Mouse (Mus musculus) right cerebral cortex, postnatal 25 days (tissue): Measurements from ENCODE around the gene B4galnt4.
"Not testable (repeated sequence)": the region's sequence is repeated elsewhere in the genome, so short reads cannot be mapped to it uniquely, and the experiment has no call there.

Source experiments
- DNase-seq: peaks from one replicate; pipeline ENCODE4 v3.0.0; 2022

B4galnt4 gene

GRCm38 (mm10) chr7:141060426-141061242 is at the start of gene B4galnt4:
TSS of gene B4galnt4 (plus strand) at chr7:141061104.
- peak; percentile 94 for DNase-seq

DNA sequence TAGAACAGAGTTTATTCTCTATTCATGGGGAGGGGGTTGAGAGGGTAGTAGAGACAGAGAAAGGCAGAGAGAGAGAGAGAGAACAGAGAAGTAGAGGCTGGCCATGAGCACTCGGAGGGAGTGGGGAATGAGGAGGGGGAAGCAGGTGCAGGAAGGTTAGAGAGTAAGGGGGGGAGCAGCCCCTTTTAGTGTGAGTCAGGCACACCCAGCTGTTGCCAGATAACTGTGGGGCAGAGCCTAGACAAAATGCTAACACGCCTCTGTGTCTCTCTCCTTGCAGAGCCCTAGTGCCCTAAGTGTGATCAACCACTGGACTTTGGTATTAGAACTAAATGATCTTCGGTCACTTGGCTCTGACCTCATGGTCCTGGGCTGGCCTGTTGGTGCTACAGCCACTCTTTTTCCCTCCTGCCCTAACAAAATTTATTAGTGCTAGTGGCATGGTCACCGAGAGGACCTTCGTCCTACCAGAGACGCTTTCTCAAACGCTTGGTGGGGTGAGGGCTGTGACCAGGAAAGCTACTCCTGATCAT is 49.6 kb upstream of the B4galnt4 start:
- DNase-seq: no peak

- no peak for DNase-seq
These were observed 43.9 kb upstream of the B4galnt4 start for GRCm38 (mm10) chr7:141016707-141017697.

DNA sequence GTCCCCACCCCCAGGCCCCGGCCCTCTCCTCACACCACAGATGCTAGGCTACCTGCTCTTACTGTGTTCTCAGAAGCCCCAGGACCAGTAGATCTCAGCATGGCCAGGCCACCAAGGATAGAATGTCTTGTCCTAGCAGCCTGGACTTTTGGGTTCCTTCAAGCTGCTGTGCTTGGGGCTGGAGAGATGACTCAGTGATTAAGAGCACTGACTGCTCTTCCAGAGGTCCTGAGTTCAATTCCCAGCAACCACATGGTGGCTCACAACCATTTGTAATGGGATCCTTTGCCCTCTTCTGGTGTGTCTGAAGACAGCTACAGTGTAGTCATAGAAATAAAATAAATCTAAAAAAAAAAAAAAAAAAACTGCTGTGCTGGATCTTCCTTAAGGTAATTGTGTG is 43.1 kb upstream of the B4galnt4 start, which contains the start of gene Ifitm6:
Ifitm6 (minus strand) TSS at position 101 of the 400 bp plus-strand sequence.
- not testable (repeated sequence) for DNase-seq

DNA sequence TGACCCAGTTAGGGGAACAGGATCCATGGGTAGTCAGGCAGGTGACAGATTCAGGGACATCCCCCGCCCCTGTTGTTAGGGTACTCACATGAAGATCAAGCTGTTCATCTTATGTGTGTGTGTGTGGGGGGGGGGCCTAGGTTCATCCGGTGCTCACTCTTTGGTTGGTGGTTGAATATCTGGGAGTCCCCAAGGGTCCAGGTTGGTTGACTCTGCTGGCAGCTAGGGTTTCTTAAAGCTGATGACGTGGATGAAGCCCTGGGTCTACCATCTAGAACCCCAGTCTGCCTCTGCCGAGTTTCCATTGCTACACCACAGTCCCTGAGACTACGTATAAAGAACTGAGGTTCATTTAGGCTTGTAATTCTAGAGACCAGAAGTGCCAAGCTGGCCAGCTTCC is 41.9 kb upstream of the B4galnt4 start:
- DNase-seq: no peak

DNA sequence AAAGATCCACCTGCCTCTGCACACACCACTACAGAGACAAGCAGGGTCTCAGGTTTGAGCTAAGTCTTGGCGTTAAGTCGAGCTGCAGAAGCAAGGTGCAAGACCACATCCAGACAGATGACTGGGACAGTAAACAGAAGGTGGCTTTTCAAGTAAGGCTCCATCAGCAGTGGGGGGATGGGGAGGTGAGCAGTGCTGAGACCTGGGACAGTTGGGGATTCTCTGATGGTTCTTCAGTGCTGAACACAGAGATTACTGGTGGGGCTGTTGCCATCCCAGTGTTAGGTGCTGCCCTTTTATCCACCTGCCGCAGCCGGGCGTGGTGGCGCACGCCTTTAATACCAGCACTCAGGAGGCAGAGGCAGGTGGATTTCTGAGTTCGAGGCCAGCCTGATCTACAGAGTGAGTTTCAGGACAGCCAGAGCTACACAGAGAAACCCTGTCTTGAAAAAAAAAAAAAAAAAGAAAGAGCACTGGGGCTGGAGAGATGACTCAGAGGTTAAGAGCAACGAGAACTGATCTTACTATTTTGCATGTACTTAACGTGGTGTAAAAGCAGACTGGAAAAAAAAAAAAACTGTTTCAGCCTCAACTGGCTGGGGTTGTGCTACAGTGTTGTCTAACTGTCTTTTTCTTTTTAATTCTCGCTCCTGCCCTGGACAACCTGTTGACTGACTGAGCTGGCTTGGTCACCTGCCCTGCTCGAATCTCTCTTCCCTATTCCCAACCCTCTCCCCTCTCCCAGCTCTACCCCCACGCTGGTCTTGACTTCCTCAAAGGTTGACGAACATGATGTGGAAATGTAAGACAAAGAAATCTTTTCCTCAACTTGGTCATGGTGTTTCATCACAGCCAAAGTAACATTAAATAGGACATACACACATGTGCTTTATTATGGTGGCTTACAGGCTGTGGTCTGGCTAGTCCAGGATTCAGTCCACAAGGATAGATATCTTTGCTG is 39.1 kb upstream of the B4galnt4 start:
- DNase-seq: no peak

DNA sequence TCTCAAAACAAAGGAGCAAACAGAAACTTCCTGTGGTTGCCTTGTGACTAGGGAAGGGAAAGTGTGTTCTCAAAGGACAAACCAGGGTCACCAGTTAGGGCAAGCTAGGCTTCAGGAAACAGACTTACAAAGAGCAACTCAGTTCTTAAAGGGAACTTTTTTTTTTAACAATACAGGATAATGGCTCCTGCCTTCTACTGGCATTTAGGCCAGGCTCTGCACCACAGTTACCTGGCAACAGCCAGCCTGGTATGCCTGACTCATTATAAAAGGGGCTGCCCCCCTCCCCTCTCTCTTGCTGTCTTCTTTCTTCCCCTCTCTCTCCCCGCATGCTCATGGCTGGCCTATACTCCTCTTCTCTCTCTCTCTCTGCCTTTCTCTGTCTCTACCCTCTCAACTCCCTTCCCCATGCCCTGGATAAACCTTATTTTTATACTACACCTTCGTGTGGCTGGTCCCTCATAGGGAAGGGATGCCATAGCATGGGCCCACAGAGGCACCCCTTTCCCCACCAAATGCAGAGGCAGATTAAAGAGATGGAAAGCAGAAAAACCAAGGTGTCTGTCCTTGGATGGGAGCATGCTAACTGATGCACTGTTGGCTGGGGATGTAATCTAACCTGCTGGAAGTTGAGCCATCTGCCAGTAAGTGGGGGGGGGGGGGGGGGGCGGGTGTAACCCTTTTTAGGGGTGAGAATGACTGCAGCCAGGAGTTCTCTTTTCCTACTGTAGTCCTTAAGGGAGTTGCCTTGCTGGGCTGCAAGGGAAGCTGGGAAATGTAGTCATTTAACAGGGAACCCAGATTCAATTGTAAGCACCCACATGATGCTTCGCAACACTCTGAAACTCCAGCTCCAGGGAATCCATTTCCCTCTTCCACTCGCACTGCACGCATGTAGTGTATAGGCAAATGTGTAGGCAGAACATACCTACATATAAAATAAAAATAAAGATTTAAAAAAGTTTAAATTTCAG is 35.8 kb upstream of the B4galnt4 start:
- no peak for DNase-seq

GRCm38 (mm10) chr7:141026097-141026739 is 34.7 kb upstream of the B4galnt4 start:
- DNase-seq: no peak

DNA sequence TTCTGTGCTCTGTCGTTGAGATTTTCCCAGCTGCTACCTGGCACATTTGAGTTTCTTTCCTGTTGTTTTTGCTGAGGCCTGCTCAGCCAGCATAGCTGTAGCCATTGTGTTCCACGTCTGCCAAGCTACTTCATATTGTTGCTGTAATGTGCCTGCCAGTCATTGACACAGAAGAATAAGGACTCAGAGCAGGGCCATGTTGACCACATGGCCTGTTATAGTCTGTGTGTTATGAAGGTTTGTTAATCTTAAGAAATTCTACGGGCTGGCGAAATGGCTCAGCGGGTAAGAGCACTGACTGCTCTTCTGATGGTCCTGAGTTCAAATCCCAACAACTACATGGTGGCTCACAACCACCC is 34.2 kb upstream of the B4galnt4 start:
- no peak for DNase-seq

DNA sequence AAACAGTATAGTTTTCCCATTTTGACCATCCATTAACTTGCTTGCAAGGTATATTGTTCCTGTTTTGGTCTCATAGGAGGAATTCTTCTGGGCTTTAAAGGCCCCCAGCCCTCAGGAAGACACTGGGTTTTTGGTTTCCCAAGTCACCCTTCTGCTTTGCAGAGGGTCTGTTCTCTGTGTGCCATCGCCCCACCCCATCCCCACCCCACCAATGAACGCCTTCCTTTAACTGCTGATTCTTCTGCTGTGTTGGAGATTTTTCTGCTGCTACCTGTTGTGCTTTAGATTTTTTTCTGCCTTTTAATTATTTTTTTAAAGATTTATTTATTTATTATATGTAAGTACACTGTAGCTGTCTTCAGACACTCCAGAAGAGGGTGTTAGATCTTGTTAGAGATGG is 32.1 kb upstream of the B4galnt4 start, which contains the start of gene Gm17387:
Gm17387 (plus strand) TSS at position 301 of the 400 bp plus-strand sequence.
- DNase-seq: no peak

- no peak for DNase-seq
These were observed 30.5 kb upstream of the B4galnt4 start for GRCm38 (mm10) chr7:141030390-141030789.

- no peak for DNase-seq
These were observed 28.3 kb upstream of the B4galnt4 start for GRCm38 (mm10) chr7:141032458-141033167.

GRCm38 (mm10) chr7:141036624-141037023 is 24.3 kb upstream of the B4galnt4 start:
- not testable (repeated sequence) for DNase-seq

DNA sequence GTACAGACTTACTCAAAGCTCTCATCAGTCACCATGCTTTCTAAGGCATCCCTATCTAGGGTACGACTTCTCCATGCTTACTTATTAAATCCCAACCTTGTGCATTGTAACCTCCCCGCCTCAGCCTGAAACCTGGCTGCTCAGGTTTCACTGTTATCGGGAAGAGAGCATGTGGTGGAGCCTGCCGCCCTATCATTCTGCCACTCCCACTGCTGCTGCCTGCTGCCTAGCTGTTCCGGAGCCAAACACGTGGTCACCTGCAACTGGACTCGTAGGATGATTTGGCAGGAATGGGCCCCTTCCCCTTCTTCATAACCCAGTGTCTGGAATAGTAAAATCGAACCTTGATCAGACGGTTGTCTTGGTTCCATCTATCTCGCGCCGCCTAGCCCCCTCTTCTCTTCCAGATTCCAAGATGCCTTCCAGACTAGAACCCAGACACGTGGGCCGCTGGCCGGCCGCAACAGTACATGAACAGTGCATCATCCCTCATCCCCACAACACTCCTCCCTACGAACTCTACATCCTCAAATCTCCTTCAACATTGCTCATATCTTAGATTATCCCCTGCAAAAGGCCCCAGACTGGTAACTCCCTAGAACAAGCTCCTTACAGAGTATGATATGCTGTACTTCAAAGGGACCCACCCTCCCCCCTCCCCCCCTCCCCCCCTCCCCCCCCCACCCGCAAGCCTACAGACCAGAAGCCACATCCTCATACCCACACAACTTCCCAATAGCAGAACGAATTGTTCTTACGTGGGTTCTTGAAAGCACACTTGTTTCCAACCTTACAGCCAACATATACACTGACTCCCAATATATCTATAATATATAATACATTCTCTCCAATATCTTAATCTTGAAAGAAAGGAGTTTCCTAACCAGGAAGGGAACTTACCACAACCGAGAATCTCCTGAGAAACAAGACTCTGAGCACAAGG is 22.5 kb upstream of the B4galnt4 start:
- DNase-seq: no peak

DNA sequence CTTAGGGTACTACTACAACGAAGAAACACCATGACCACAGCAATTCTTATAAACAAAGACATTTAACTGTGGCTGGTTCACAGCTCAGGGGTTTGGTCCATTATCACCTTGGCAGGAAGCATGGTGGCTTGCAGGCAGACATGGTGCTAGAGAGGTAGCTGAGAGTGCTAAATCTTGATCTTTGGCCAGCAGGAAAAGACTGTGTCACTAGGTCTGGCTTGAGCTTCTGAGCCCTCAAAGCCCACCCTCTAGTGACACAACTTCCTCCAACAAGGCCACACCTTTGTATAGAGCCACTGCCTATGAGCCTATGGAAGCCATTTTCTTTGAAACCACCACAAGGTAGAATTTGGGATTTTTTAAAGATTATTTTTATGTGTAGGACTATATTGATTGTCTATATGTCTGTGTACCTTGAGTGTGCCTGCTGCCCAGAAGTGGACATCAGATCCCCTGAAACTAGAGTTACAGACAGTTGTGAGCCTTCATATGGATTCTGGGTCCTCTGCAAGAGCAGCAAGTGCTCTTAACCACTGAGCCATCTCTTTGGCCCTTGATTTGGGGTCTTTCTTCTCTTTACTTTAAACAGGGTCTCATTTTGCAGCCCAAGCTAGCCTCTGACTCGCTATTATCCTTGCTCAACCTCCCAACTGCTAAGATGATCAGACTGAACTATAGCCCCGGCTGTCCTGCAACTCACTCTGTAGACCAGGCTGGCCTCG is 21.4 kb upstream of the B4galnt4 start:
- no peak for DNase-seq

DNA sequence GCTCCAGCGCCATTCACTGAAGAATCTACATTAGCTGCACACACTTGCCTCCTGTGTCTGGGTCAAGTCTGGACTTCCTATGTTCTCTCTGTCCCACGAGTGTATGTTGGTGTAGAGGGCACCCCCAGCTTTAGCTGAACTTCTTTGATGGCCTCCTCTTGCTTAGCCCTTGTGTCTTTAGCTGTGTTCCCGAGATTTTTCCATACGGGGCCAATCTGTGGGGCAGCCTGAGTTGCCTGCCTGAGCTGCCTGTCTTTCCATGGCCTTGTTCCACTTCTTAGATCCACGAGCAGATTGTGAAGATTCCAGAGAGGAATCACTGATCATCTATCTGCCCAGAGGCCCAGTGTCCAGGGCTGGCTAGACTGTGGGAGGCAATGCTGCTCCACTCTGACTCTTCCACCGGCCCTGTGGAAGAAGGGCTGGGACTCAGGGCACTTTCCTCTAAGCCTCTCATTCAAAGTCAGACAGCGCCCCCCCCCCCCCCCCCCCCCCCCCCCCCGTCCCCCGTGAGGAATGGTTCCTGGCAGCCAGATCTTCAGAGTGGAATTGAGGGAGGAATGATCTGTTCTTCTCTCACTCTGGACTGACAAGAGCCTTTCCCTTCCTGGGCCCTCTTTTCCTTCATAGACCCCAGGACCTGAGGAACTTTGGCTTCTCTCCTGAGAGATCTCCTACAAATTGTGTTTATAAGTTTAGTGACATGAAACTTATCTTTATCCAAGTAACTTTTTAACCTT is 19.9 kb upstream of the B4galnt4 start:
- no peak for DNase-seq

GRCm38 (mm10) chr7:141041661-141042060 is 19.2 kb upstream of the B4galnt4 start:
- DNase-seq: no peak
